Mouse (Mus musculus) lung, embryonic 16.5 days (tissue): Measurements from ENCODE around the gene Sbno2. TPM values are rescaled to one million over a fixed set of nuclear protein-coding genes. Genes with fewer than 3 reads are reported as not detected.

Source experiments
- ATAC-seq: fragments of 200-750 bp; cut with Nextera tagmentation; 2 replicates; pipeline ENCODE4 v1.8.0; 2017; ENCODE audit warnings: low read depth, mild to moderate bottlenecking, moderate library complexity
- H3K27ac ChIP-seq: fragments of 300-500 bp; sonication (generic); 2 replicates; pipeline ENCODE4 v1.5.1; 2014; ENCODE audit warnings: mild to moderate bottlenecking, control low read depth, low read length
- H3K27me3 ChIP-seq: fragments of 300-500 bp; sonication (generic); 2 replicates; pipeline ENCODE4 v1.6.1; 2014; ENCODE audit warnings: low read depth, low read length, mixed read lengths; ENCODE audit not compliant: control insufficient read depth, insufficient read depth
- H3K36me3 ChIP-seq: fragments of 300-500 bp; sonication (generic); 2 replicates; pipeline ENCODE4 v1.6.1; 2014; ENCODE audit warnings: low read length; ENCODE audit not compliant: control insufficient read depth, insufficient read depth
- H3K4me1 ChIP-seq: fragments of 300-500 bp; sonication (generic); replicated peaks from 2 replicates; pipeline ENCODE4 v1.6.1; 2014; ENCODE audit warnings: low read length, mixed read lengths; ENCODE audit not compliant: control insufficient read depth, insufficient read depth
- H3K4me2 ChIP-seq: fragments of 300-500 bp; sonication (generic); 2 replicates; pipeline ENCODE4 v1.6.1; 2014; ENCODE audit warnings: low read depth, low read length, control low read depth
- H3K4me3 ChIP-seq: fragments of 300-500 bp; sonication (generic); 2 replicates; pipeline ENCODE4 v1.5.1; 2014; ENCODE audit warnings: mild to moderate bottlenecking, low read length, control low read depth
- H3K9ac ChIP-seq: fragments of 300-500 bp; sonication (generic); 2 replicates; pipeline ENCODE4 v1.6.1; 2014; ENCODE audit warnings: low read length, control low read depth
- H3K9me3 ChIP-seq: fragments of 300-500 bp; sonication (generic); 2 replicates; pipeline ENCODE4 v1.6.1; 2016; ENCODE audit warnings: low read length; ENCODE audit not compliant: control insufficient read depth
- WGBS: fragments of 180-500 bp; shearing (Covaris S2); extraction: QIAGEN DNeasy Blood & Tissue Kit; methylation state at CpG from one replicate; pipeline ENCODE4 v1.1.7; 2014; 5-methylcytosine and 5-hydroxymethylcytosine counted together
- polyA plus RNA-seq: library from polyadenylated mRNA; unstranded; fragments of >200 nt; fragmentation: Nextera tagmentation; extraction: Ambion mirVana; gene quantifications from 2 replicates; pipeline ENCODE4 v1.2.1, GENCODE M21; 2015

The Sbno2 gene
- polyA plus RNA-seq, 1 experiment from 2014 or later: 18.7 TPM

DNA sequence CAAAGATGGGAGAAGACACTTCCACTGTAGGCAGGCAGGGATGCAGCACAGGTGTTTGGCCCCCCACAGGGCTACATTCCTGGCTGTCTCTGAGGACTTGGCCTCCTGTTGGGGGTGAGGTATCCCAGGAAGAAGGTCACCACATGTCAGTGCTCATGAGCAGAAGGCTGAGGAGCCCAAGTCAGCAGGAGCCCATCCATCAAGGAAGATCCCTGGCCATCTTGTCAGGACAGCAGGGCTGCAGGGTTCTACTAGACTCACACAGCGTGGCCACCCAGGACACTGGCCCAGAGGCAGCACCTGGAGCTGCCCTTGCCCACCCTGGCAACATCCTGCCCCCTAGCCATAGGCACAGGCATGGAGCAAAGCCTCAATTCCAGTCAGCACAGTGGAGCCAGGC, 29.4 kb downstream of the Sbno2 start:
- ATAC-seq: no peak
- 73% methylated on average over 1 of the region's 1 CpGs for WGBS
- H3K4me1 ChIP-seq: peaks cover 25% of the 10 kb centered on the region
- peaks cover 5% of the 10 kb centered on the region; the same call in 1 of the 2 replicates for H3K36me3 ChIP-seq
- H3K27me3 ChIP-seq: no peaks in the 10 kb centered on the region
- no peaks in the 10 kb centered on the region for H3K9me3 ChIP-seq
- no peak overlapping the region for H3K4me3 ChIP-seq
- H3K4me2 ChIP-seq: no peak overlapping the region
- no peak overlapping the region for H3K27ac ChIP-seq
- no peak overlapping the region for H3K9ac ChIP-seq

GRCm38 (mm10) chr10:80074813-80075601, 30.4 kb downstream of the Sbno2 start:
- Histone ChIP-seq H3K9ac (peak overlapping the region; percentile 51), H3K4me3 (peak overlapping the region; percentile 26), H3K27ac (peak overlapping the region; percentile 49), H3K27me3 (no peaks in the 10 kb centered on the region), H3K4me2 (peak overlapping the region; percentile 49), H3K4me1 (peaks cover 28% of the 10 kb centered on the region), H3K9me3 (no peaks in the 10 kb centered on the region), H3K36me3 (no peaks in the 10 kb centered on the region)
- peak; percentile 56 for ATAC-seq
- 20% methylated on average over 28 of the region's 28 CpGs for WGBS

DNA sequence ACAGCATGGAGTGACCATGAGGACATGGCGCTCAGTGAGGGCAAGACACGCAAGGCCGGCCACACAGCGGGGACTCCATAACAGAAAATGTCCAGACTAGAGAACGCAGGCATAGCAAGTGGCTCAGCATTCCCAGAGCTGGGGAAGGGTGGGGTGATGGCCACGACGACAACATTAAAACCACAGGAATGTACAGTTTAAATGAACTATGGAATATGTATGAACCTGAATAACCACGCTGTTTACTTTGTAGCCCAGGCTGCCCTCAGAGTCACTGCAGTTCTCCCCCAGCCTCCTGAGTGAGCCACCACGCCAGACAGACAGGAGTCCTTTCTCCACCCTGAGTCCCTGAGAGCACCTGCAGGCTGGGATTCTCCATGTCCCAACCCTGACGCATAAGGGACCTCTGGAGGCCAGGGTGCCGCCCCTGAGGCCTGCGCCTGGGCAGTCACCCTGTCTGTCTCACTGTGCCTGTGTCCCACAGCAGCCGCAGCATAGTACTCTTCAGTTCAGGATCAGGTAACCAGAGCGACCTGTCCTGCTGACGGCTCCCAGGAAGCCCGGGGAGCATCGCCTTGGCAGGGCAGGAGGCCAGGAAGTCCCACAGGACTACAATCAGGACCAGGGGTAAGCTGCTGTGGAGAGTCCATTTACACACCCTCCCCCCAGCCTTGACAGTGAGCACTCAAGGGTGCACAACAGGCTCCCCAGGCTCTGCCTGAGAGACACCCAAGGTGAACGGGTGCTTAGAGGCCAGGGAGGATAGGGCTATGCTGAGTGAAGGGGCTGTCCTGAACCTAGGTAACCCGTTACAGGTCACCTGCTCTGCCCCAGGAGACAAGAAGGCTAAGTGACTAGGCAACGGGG, 32.5 kb downstream of the Sbno2 start:
- Histone ChIP-seq H3K9me3 (no peaks in the 10 kb centered on the region), H3K36me3 (no peaks in the 10 kb centered on the region), H3K27me3 (no peaks in the 10 kb centered on the region), H3K27ac (no peak overlapping the region), H3K4me3 (no peak overlapping the region), H3K4me2 (no peak overlapping the region), H3K4me1 (peaks cover 28% of the 10 kb centered on the region), H3K9ac (no peak overlapping the region)
- 73% methylated on average over 20 of the region's 20 CpGs for WGBS
- ATAC-seq: no peak

DNA sequence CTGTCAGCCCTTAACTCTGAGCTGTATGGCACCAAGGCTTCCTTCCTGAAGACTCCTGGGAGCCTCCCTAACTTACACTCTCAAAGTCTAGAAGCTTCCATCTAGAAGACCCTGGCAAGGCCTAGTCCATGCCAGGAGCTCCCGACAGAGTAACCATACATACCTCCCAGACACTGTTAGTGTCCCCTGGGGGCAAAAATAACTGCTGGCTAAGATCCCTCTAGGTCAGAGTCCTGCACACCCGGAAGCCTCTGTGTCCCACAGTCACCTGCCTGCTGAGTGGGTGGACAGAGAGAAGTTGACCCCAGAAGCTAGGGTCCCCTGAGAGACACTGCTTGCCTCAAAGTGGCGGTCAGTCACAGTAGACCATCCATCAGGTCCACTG, 33.9 kb downstream of the Sbno2 start:
- 56% methylated on average over 3 of the region's 3 CpGs for WGBS
- H3K27me3 ChIP-seq: no peaks in the 10 kb centered on the region
- H3K27ac ChIP-seq: peak overlapping the region; percentile 89
- H3K36me3 ChIP-seq: 0 out of 2 replicates have a peak, but pooled peaks cover 3% of the 10 kb centered on the region
- H3K9me3 ChIP-seq: no peaks in the 10 kb centered on the region
- ATAC-seq: no peak
- no peak overlapping the region for H3K4me3 ChIP-seq
- peak overlapping the region; percentile 49; the same call in 1 of the 2 replicates for H3K9ac ChIP-seq
- H3K4me2 ChIP-seq: no peak overlapping the region
- peaks cover 28% of the 10 kb centered on the region for H3K4me1 ChIP-seq

- H3K36me3 ChIP-seq: peaks cover 5% of the 10 kb centered on the region; the same call in 1 of the 2 replicates
- no peak overlapping the region for H3K4me2 ChIP-seq
- ATAC-seq: peak; percentile 88
Observed at GRCm38 (mm10) chr10:80070837-80071515, 34.4 kb downstream of the Sbno2 start.

GRCm38 (mm10) chr10:80069948-80070450, 35.4 kb downstream of the Sbno2 start:
- Histone ChIP-seq H3K9ac (no peak overlapping the region), H3K27me3 (no peaks in the 10 kb centered on the region), H3K27ac (no peak overlapping the region), H3K4me2 (no peak overlapping the region), H3K4me3 (no peak overlapping the region), H3K36me3 (peaks cover 5% of the 10 kb centered on the region; the same call in 1 of the 2 replicates), H3K4me1 (peaks cover 21% of the 10 kb centered on the region), H3K9me3 (no peaks in the 10 kb centered on the region)
- no peak for ATAC-seq
- WGBS: 87% methylated on average over 4 of the region's 4 CpGs

More at GRCm38 (mm10) chr10:80070837-80071515, 34.4 kb downstream of the Sbno2 start:
- Histone ChIP-seq H3K27me3 (no peaks in the 10 kb centered on the region), H3K27ac (peak overlapping the region; percentile 89), H3K9me3 (no peaks in the 10 kb centered on the region), H3K4me3 (no peak overlapping the region), H3K9ac (peak overlapping the region; percentile 49; the same call in 1 of the 2 replicates), H3K4me1 (peaks cover 28% of the 10 kb centered on the region)
- 46% methylated on average over 9 of the region's 9 CpGs for WGBS

GRCm38 (mm10) chr10:80069251-80069650, 36.1 kb downstream of the Sbno2 start:
- H3K4me1 ChIP-seq: peaks cover 16% of the 10 kb centered on the region
- WGBS: 90% methylated on average over 6 of the region's 7 CpGs
- no peak overlapping the region for H3K4me2 ChIP-seq
- peaks cover 5% of the 10 kb centered on the region; the same call in 1 of the 2 replicates for H3K36me3 ChIP-seq
- H3K4me3 ChIP-seq: no peak overlapping the region
- no peaks in the 10 kb centered on the region for H3K27me3 ChIP-seq
- no peak overlapping the region for H3K9ac ChIP-seq
- H3K27ac ChIP-seq: no peak overlapping the region
- no peaks in the 10 kb centered on the region for H3K9me3 ChIP-seq
- no peak for ATAC-seq

DNA sequence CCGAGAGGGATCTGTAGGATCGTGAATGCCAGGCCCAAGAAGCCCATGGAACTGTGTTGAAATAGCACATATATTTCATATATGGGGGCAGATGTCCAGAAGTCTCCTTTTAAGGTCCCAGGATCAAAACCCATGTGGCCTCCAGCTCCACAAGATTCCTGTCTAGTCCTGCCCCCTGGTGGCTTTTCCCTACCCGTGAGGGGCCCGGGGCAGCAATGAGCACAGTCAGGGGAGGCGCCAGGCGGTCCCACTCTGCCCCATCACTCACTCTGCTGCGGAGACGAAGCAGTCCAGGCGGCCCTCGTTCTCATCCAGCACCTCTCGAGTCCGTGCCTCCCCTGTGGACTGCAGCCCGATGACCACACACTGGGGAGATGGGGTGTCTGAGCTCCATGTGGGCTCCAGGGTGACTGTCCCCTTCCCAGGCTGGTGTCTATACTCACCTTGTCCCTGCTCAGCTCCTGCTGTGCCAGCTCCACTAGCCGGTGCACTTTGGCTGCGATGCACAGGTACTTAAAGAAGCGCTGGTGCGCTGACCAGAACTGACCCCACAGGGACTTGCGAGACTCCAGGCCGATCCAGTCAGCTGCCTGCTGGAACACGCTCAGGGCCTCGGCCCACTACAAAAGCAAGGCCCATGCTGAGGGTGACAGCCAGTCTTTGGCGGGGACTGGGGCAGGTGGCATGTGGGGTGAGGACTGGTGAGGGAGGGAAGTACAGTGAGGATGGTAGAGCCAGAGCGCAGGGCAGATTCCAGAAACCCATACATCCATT, 41.3 kb downstream of the Sbno2 start:
- Histone ChIP-seq H3K36me3 (peaks cover 18% of the 10 kb centered on the region), H3K9ac (no peak overlapping the region), H3K9me3 (no peaks in the 10 kb centered on the region), H3K4me3 (no peak overlapping the region), H3K4me2 (no peak overlapping the region), H3K4me1 (no peaks in the 10 kb centered on the region), H3K27me3 (no peaks in the 10 kb centered on the region), H3K27ac (no peak overlapping the region)
- no peak for ATAC-seq
- 68% methylated on average over 23 of the region's 23 CpGs for WGBS
